Mouse (Mus musculus): ENCODE measurements at regions not wholly inside any gene's neighbourhood (a gene's known extent, or its start where the extent isn't known, plus 50 kb on each side); places are given as distances from the start of the nearest gene placed in this dataset.

GRCm38 (mm10) chr12:107067346-107067745 is 421.1 kb upstream of the 3110018I06Rik start:
- no peaks in the 10 kb centered on the region for H3K4me1 ChIP-seq (ENCODE audit: control insufficient read depth in 1 of 2, insufficient read depth in 2 of 2, low read length in 2 of 2)
- H3K27ac ChIP-seq (ENCODE audit: control insufficient read depth, low read depth, low read length), result no peak overlapping the region
- TF ChIP-seq MAX (IDR thresholded peaks at IDR 0.05; ENCODE audit: low read length), result no peak
- TF ChIP-seq SIN3A (IDR thresholded peaks at IDR 0.05; ENCODE audit: low read length), result no peak
- TF ChIP-seq UBTF (IDR thresholded peaks at IDR 0.05; ENCODE audit: borderline replicate concordance, insufficient read depth, low read depth, low read length), result no peak
- TF ChIP-seq CTCF (IDR thresholded peaks at IDR 0.05 in 2 of 3, conservative IDR thresholded peaks at IDR 0.05 in 1 of 3; ENCODE audit: control insufficient read depth in 1 of 3, insufficient read depth in 1 of 3, low read depth in 2 of 3, low read length in 3 of 3, poor library complexity in 1 of 3, severe bottlenecking in 1 of 3), result no peak
- TF ChIP-seq ZMIZ1 (IDR thresholded peaks at IDR 0.05; ENCODE audit: low read depth, low read length), result no peak
- no peak for TF ChIP-seq SMC3 (IDR thresholded peaks at IDR 0.05; ENCODE audit: low read depth, low read length)
- no peak for TF ChIP-seq MAZ (IDR thresholded peaks at IDR 0.05; ENCODE audit: low read depth, low read length)
- no peak for TF ChIP-seq ZKSCAN1 (IDR thresholded peaks at IDR 0.05; ENCODE audit: low read depth, low read length)
- TF ChIP-seq TCF12 (IDR thresholded peaks at IDR 0.05; ENCODE audit: low read depth, low read length), result no peak
- TF ChIP-seq MAFK (IDR thresholded peaks at IDR 0.05; ENCODE audit: borderline replicate concordance, low read depth, low read length), result no peak
- TF ChIP-seq TBP (IDR thresholded peaks at IDR 0.05; ENCODE audit: low read depth, low read length), result no peak
- TF ChIP-seq CHD2 (IDR thresholded peaks at IDR 0.05; ENCODE audit: low read length), result no peak
- TF ChIP-seq POLR2A (IDR thresholded peaks at IDR 0.05; ENCODE audit: control insufficient read depth in 1 of 2, insufficient read depth in 1 of 2, low read depth in 1 of 2, low read length in 2 of 2, poor library complexity in 1 of 2), result no peak
- no peak for TF ChIP-seq KAT2A (conservative IDR thresholded peaks at IDR 0.05; ENCODE audit: low read depth, low read length)
- no peak for TF ChIP-seq NRF1 (IDR thresholded peaks at IDR 0.05; ENCODE audit: insufficient read depth, low read depth, low read length, poor library complexity, severe bottlenecking)
- TF ChIP-seq POLR2AphosphoS5 (IDR thresholded peaks at IDR 0.05; ENCODE audit: borderline replicate concordance, low read depth, low read length), result no peak
- no peak overlapping the region for H3K9ac ChIP-seq (ENCODE audit: control insufficient read depth, low read depth, low read length, poor library complexity, severe bottlenecking)
- H3K36me3 ChIP-seq (ENCODE audit: control insufficient read depth in 1 of 2, insufficient read depth in 2 of 2, low read length in 2 of 2), result no peaks in the 10 kb centered on the region
- no peaks in the 10 kb centered on the region for H3K27me3 ChIP-seq (ENCODE audit: control insufficient read depth in 1 of 2, insufficient read depth in 2 of 2, low read length in 2 of 2)
- no peak overlapping the region for H3K4me3 ChIP-seq (ENCODE audit: control insufficient read depth in 1 of 2, insufficient read depth in 1 of 2, low read depth in 2 of 2, low read length in 2 of 2)
- no peak for DNase-seq (ENCODE audit: low read depth, low spot score)
- no peaks in the 10 kb centered on the region; the same call in 1 of the 2 replicates for H3K9me3 ChIP-seq (replicated peaks; ENCODE audit: insufficient read depth, low read length)
- H3K79me2 ChIP-seq (ENCODE audit: control insufficient read depth, insufficient read depth, low read length, poor library complexity), result no peaks in the 10 kb centered on the region

GRCm38 (mm10) chr12:107082541-107082940 is 405.9 kb upstream of the 3110018I06Rik start:
- no peak overlapping the region for H3K4me3 ChIP-seq (ENCODE audit: control insufficient read depth in 1 of 2, insufficient read depth in 1 of 2, low read depth in 2 of 2, low read length in 2 of 2)
- no peaks in the 10 kb centered on the region for H3K36me3 ChIP-seq (ENCODE audit: control insufficient read depth in 1 of 2, insufficient read depth in 2 of 2, low read length in 2 of 2)
- no peak for TF ChIP-seq SIN3A (IDR thresholded peaks at IDR 0.05; ENCODE audit: low read length)
- TF ChIP-seq ZNF384 (IDR thresholded peaks at IDR 0.05; ENCODE audit: low read depth, low read length), result no peak
- no peak for TF ChIP-seq USF1 (IDR thresholded peaks at IDR 0.05; ENCODE audit: low read depth, low read length)
- TF ChIP-seq GATA1 (IDR thresholded peaks at IDR 0.05; ENCODE audit: low read depth, low read length), result no peak
- TF ChIP-seq CHD1 (IDR thresholded peaks at IDR 0.05; ENCODE audit: low read depth, low read length), result no peak
- no peak for DNase-seq (ENCODE audit: low read depth, low spot score)
- no peaks in the 10 kb centered on the region for H3K27me3 ChIP-seq (ENCODE audit: control insufficient read depth in 1 of 2, insufficient read depth in 2 of 2, low read length in 2 of 2)
- H3K27ac ChIP-seq (ENCODE audit: control insufficient read depth, low read depth, low read length), result no peak overlapping the region
- no peaks in the 10 kb centered on the region for H3K79me2 ChIP-seq (ENCODE audit: control insufficient read depth, insufficient read depth, low read length, poor library complexity)
- H3K9me3 ChIP-seq (replicated peaks; ENCODE audit: insufficient read depth, low read length), result no peaks in the 10 kb centered on the region
- no peak overlapping the region for H3K9ac ChIP-seq (ENCODE audit: control insufficient read depth, low read depth, low read length, poor library complexity, severe bottlenecking)
- no peaks in the 10 kb centered on the region for H3K4me1 ChIP-seq (ENCODE audit: control insufficient read depth in 1 of 2, insufficient read depth in 2 of 2, low read length in 2 of 2)
